Mouse (Mus musculus) kidney, postnatal 0 days (tissue): Measurements from ENCODE around the gene Cuedc1. TPM values are rescaled to one million over a fixed set of nuclear protein-coding genes. Genes with fewer than 3 reads are reported as not detected.
A peak's percentile ranks its signal among the peaks of the same experiment; 100 is the strongest.

ENCODE experiments used
- ATAC-seq: fragments of 200-750 bp; cut with Nextera tagmentation; replicated peaks from 2 replicates; pipeline ENCODE4 v1.8.0; 2017; ENCODE audit warnings: low read depth, moderate number of reproducible peaks, moderate TSS enrichment, moderate library complexity; ENCODE audit not compliant: low FRiP score
- DNase-seq: peaks from one replicate; pipeline ENCODE4 v3.0.0-alpha.2; 2016; ENCODE audit warnings: low spot score
- H3K27ac ChIP-seq: fragments of 300-500 bp; sonication (generic); 2 replicates; pipeline ENCODE4 v1.5.1; 2014; ENCODE audit warnings: mild to moderate bottlenecking
- H3K27me3 ChIP-seq: fragments of 300-500 bp; sonication (generic); 2 replicates; pipeline ENCODE4 v1.6.1; 2014; ENCODE audit warnings: low read length, mixed read lengths; ENCODE audit not compliant: insufficient read depth
- H3K36me3 ChIP-seq: fragments of 300-500 bp; sonication (generic); 2 replicates; pipeline ENCODE4 v1.6.1; 2014; ENCODE audit warnings: low read length, mixed read lengths; ENCODE audit not compliant: insufficient read depth
- H3K4me1 ChIP-seq: fragments of 300-500 bp; sonication (generic); replicated peaks from 2 replicates; pipeline ENCODE4 v1.6.1; 2014; ENCODE audit warnings: antibody characterized with exemption, low read length, mixed read lengths; ENCODE audit not compliant: insufficient read depth
- H3K4me2 ChIP-seq: fragments of 300-500 bp; sonication (generic); 2 replicates; pipeline ENCODE4 v1.6.1; 2014; ENCODE audit warnings: mild to moderate bottlenecking, low read length, moderate library complexity, mixed read lengths
- H3K4me3 ChIP-seq: fragments of 300-500 bp; sonication (generic); replicated peaks from 2 replicates; pipeline ENCODE4 v1.5.1; 2014; ENCODE audit warnings: low read depth, low read length
- H3K9ac ChIP-seq: fragments of 300-500 bp; sonication (generic); 2 replicates; pipeline ENCODE4 v1.6.1; 2014; ENCODE audit warnings: low read depth, low read length
- H3K9me3 ChIP-seq: fragments of 300-500 bp; sonication (generic); replicated peaks from 2 replicates; pipeline ENCODE4 v1.6.1; 2016; ENCODE audit warnings: low read length, inconsistent platforms, mixed read lengths
- CTCF ChIP-seq: IDR thresholded peaks from 2 replicates; pipeline ENCODE4 v1.5.1; 2016; ENCODE audit warnings: antibody characterized with exemption, low read depth, mild to moderate bottlenecking, moderate library complexity
- WGBS: fragments of 180-500 bp; shearing (Covaris S2); extraction: QIAGEN DNeasy Blood & Tissue Kit; methylation state at CpG from one replicate; pipeline ENCODE4 v1.1.7; 2014; 5-methylcytosine and 5-hydroxymethylcytosine counted together
- polyA plus RNA-seq: library from polyadenylated mRNA; unstranded; fragments of >200 nt; fragmentation: Nextera tagmentation; extraction: Ambion mirVana; gene quantifications from 2 replicates; pipeline ENCODE4 v1.2.1, GENCODE M21; 2015

Gene Cuedc1
- polyA plus RNA-seq, 1 experiment from 2014 or later, result 16.4 TPM

GRCm38 (mm10) chr11:88186078-88186946 lies 88.5 kb downstream of the Cuedc1 start:
- Histone ChIP-seq H3K36me3 (0 out of 2 replicates have a peak, but pooled peaks cover 2% of the 10 kb centered on the region), H3K27me3 (no peaks in the 10 kb centered on the region; the same call in 1 of the 2 replicates), H3K9me3 (no peaks in the 10 kb centered on the region), H3K4me2 (no peak overlapping the region), H3K4me3 (no peak overlapping the region), H3K27ac (no peak overlapping the region; the same call in 1 of the 2 replicates), H3K4me1 (peaks cover 22% of the 10 kb centered on the region), H3K9ac (peak overlapping the region; percentile 51; the same call in 1 of the 2 replicates)
- ATAC-seq, result no peak
- no peak for DNase-seq
- WGBS, result 80% methylated on average over 14 of the region's 14 CpGs
- TF ChIP-seq CTCF, result no peak

GRCm38 (mm10) chr11:88186947-88187243 lies 89.0 kb downstream of the Cuedc1 start:
- peak overlapping the region; percentile 15 for H3K27ac ChIP-seq

GRCm38 (mm10) chr11:88187417-88188133 lies 89.7 kb downstream of the Cuedc1 start:
- peak overlapping the region; percentile 51; the same call in 1 of the 2 replicates for H3K9ac ChIP-seq
- DNase-seq, result peak; percentile 97
- H3K4me1 ChIP-seq, result peaks cover 10% of the 10 kb centered on the region
- no peaks in the 10 kb centered on the region for H3K9me3 ChIP-seq
- TF ChIP-seq CTCF, result peak; percentile 98
- peaks cover 12% of the 10 kb centered on the region; the same call in 1 of the 2 replicates for H3K27me3 ChIP-seq
- peak overlapping the region; percentile 44 for H3K4me2 ChIP-seq
- peak; percentile 89 for ATAC-seq
- peak overlapping the region; percentile 15 for H3K27ac ChIP-seq
- 0 out of 2 replicates have a peak, but pooled peaks cover 1% of the 10 kb centered on the region for H3K36me3 ChIP-seq
- H3K4me3 ChIP-seq, result 0 out of 2 replicates have a peak overlapping the region, but pooled peaks have one; percentile 1
- 9% methylated on average over 25 of the region's 25 CpGs for WGBS

More at GRCm38 (mm10) chr11:88186947-88187243, 89.0 kb downstream of the Cuedc1 start:
- H3K4me3 ChIP-seq, result no peak overlapping the region
- 0 out of 2 replicates have a peak overlapping the region, but pooled peaks have one; percentile 44 for H3K4me2 ChIP-seq
- WGBS, result 39% methylated on average over 2 of the region's 2 CpGs
- TF ChIP-seq CTCF, result no peak
- 0 out of 2 replicates have a peak, but pooled peaks cover 2% of the 10 kb centered on the region for H3K36me3 ChIP-seq
- H3K9ac ChIP-seq, result peak overlapping the region; percentile 51; the same call in 1 of the 2 replicates
- DNase-seq, result no peak
- H3K9me3 ChIP-seq, result no peaks in the 10 kb centered on the region
- no peak for ATAC-seq
- H3K4me1 ChIP-seq, result peaks cover 16% of the 10 kb centered on the region
- H3K27me3 ChIP-seq, result peaks cover 5% of the 10 kb centered on the region; the same call in 1 of the 2 replicates

GRCm38 (mm10) chr11:88188216-88188615 lies 90.4 kb downstream of the Cuedc1 start:
- no peaks in the 10 kb centered on the region for H3K9me3 ChIP-seq
- peaks cover 12% of the 10 kb centered on the region; the same call in 1 of the 2 replicates for H3K27me3 ChIP-seq
- no peak for ATAC-seq
- H3K4me2 ChIP-seq, result peak overlapping the region; percentile 44
- H3K27ac ChIP-seq, result peak overlapping the region; percentile 15; the same call in 1 of the 2 replicates
- H3K36me3 ChIP-seq, result no peaks in the 10 kb centered on the region
- no peak overlapping the region for H3K4me3 ChIP-seq
- WGBS, result 40% methylated on average over 8 of the region's 8 CpGs
- H3K4me1 ChIP-seq, result peaks cover 13% of the 10 kb centered on the region
- DNase-seq, result no peak
- TF ChIP-seq CTCF, result no peak
- H3K9ac ChIP-seq, result no peak overlapping the region

- no peak for TF ChIP-seq CTCF
- Histone ChIP-seq H3K4me1 (peaks cover 16% of the 10 kb centered on the region), H3K9ac (no peak overlapping the region), H3K4me3 (no peak overlapping the region), H3K27me3 (peaks cover 12% of the 10 kb centered on the region; the same call in 1 of the 2 replicates), H3K9me3 (no peaks in the 10 kb centered on the region), H3K36me3 (no peaks in the 10 kb centered on the region), H3K4me2 (no peak overlapping the region), H3K27ac (no peak overlapping the region)
- 91% methylated on average over 7 of the region's 7 CpGs for WGBS
- no peak for ATAC-seq
- no peak for DNase-seq
Observed at GRCm38 (mm10) chr11:88188635-88189034, 90.8 kb downstream of the Cuedc1 start.

- peaks cover 17% of the 10 kb centered on the region; the same call in 1 of the 2 replicates for H3K27me3 ChIP-seq
- no peaks in the 10 kb centered on the region for H3K36me3 ChIP-seq
- 24% methylated on average over 4 of the region's 4 CpGs for WGBS
- 0 out of 2 replicates have a peak overlapping the region, but pooled peaks have one; percentile 57 for H3K4me2 ChIP-seq
- peaks cover 16% of the 10 kb centered on the region; the same call in 1 of the 2 replicates for H3K4me1 ChIP-seq
- H3K27ac ChIP-seq, result no peak overlapping the region
- DNase-seq (peak; percentile 83), ATAC-seq (peak; percentile 18; the same call in 1 of the 2 replicates)
- H3K4me3 ChIP-seq, result no peak overlapping the region
- TF ChIP-seq CTCF, result peak; percentile 38; the same call in 1 of the 2 replicates
- no peak overlapping the region for H3K9ac ChIP-seq
- no peaks in the 10 kb centered on the region for H3K9me3 ChIP-seq
Observed at GRCm38 (mm10) chr11:88192595-88192994, 94.7 kb downstream of the Cuedc1 start.
